Mouse (Mus musculus) neural tube, embryonic 15.5 days (tissue): Measurements from ENCODE around the gene Adgrl3. TPM values are rescaled to one million over a fixed set of nuclear protein-coding genes. Genes with fewer than 3 reads are reported as not detected.

Experiments
- ATAC-seq: fragments of 200-750 bp; cut with Nextera tagmentation; 2 replicates; pipeline ENCODE4 v1.8.0; 2017; ENCODE audit warnings: mild to moderate bottlenecking, moderate TSS enrichment, moderate library complexity; ENCODE audit not compliant: low FRiP score
- H3K27ac ChIP-seq: fragments of 300-500 bp; sonication (generic); replicated peaks from 2 replicates; pipeline ENCODE4 v1.5.1; 2015; ENCODE audit warnings: mild to moderate bottlenecking, inconsistent platforms
- H3K27me3 ChIP-seq: fragments of 300-500 bp; sonication (generic); replicated peaks from 2 replicates; pipeline ENCODE4 v1.6.1; 2015; ENCODE audit warnings: inconsistent platforms
- H3K36me3 ChIP-seq: fragments of 300-500 bp; sonication (generic); 2 replicates; pipeline ENCODE4 v1.6.1; 2015; ENCODE audit warnings: inconsistent platforms
- H3K4me1 ChIP-seq: fragments of 300-500 bp; sonication (generic); 2 replicates; pipeline ENCODE4 v1.6.1; 2015; ENCODE audit warnings: inconsistent platforms
- H3K4me2 ChIP-seq: fragments of 300-500 bp; sonication (generic); 2 replicates; pipeline ENCODE4 v1.6.1; 2015; ENCODE audit warnings: inconsistent platforms, mild to moderate bottlenecking, moderate library complexity
- H3K4me3 ChIP-seq: fragments of 300-500 bp; sonication (generic); replicated peaks from 2 replicates; pipeline ENCODE4 v1.5.1; 2015; ENCODE audit warnings: mild to moderate bottlenecking, inconsistent platforms
- H3K9ac ChIP-seq: fragments of 300-500 bp; sonication (generic); replicated peaks from 2 replicates; pipeline ENCODE4 v1.6.1; 2015; ENCODE audit warnings: mild to moderate bottlenecking, inconsistent platforms
- H3K9me3 ChIP-seq: fragments of 300-500 bp; sonication (generic); replicated peaks from 2 replicates; pipeline ENCODE4 v1.6.1; 2016; ENCODE audit warnings: inconsistent platforms
- WGBS: fragments of 180-500 bp; shearing (Covaris S2); methylation state at CpG from one replicate; pipeline ENCODE4 v1.1.7; 2015; ENCODE audit warnings: mixed read lengths; 5-methylcytosine and 5-hydroxymethylcytosine counted together
- polyA plus RNA-seq: library from polyadenylated mRNA; unstranded; fragments of >200 nt; fragmentation: Nextera tagmentation; extraction: Ambion mirVana; gene quantifications from 2 replicates; pipeline ENCODE4 v1.2.1, GENCODE M21; 2015

The Adgrl3 gene
- polyA plus RNA-seq, 1 experiment from 2014 or later: 65.4 TPM

- Histone ChIP-seq H3K9me3 (no peaks in the 10 kb centered on the region), H3K27ac (no peak overlapping the region), H3K4me2 (no peak overlapping the region), H3K4me3 (no peak overlapping the region), H3K4me1 (no peaks in the 10 kb centered on the region), H3K36me3 (no peaks in the 10 kb centered on the region), H3K9ac (no peak overlapping the region), H3K27me3 (no peaks in the 10 kb centered on the region)
- WGBS: 76% methylated on average over 3 of the region's 3 CpGs
- no peak for ATAC-seq
Observed at GRCm38 (mm10) chr5:81584945-81585344, 565.0 kb downstream of the Adgrl3 start.

GRCm38 (mm10) chr5:81590005-81590694, 570.2 kb downstream of the Adgrl3 start:
- Histone ChIP-seq H3K27me3 (no peaks in the 10 kb centered on the region), H3K27ac (no peak overlapping the region), H3K4me2 (no peak overlapping the region), H3K36me3 (no peaks in the 10 kb centered on the region), H3K9me3 (no peaks in the 10 kb centered on the region), H3K4me3 (no peak overlapping the region), H3K9ac (no peak overlapping the region), H3K4me1 (no peaks in the 10 kb centered on the region)
- WGBS: 83% methylated on average over 14 of the region's 14 CpGs
- ATAC-seq: no peak

GRCm38 (mm10) chr5:81591481-81591880, 571.5 kb downstream of the Adgrl3 start:
- ATAC-seq: no peak
- Histone ChIP-seq H3K4me2 (no peak overlapping the region), H3K4me1 (no peaks in the 10 kb centered on the region), H3K9ac (no peak overlapping the region), H3K27me3 (no peaks in the 10 kb centered on the region), H3K4me3 (no peak overlapping the region), H3K9me3 (no peaks in the 10 kb centered on the region), H3K36me3 (no peaks in the 10 kb centered on the region), H3K27ac (no peak overlapping the region)
- 56% methylated on average over 3 of the region's 3 CpGs for WGBS

- Histone ChIP-seq H3K27me3 (no peaks in the 10 kb centered on the region), H3K4me2 (no peak overlapping the region), H3K4me1 (peaks cover 5% of the 10 kb centered on the region; the same call in 1 of the 2 replicates), H3K9me3 (no peaks in the 10 kb centered on the region), H3K4me3 (no peak overlapping the region), H3K27ac (no peak overlapping the region), H3K36me3 (no peaks in the 10 kb centered on the region), H3K9ac (no peak overlapping the region)
- WGBS: 63% methylated on average over 1 of the region's 1 CpGs
- ATAC-seq: no peak
Observed at GRCm38 (mm10) chr5:81593396-81593995, 573.6 kb downstream of the Adgrl3 start.

- no peaks in the 10 kb centered on the region for H3K27me3 ChIP-seq
- H3K4me3 ChIP-seq: no peak overlapping the region
- no peak overlapping the region for H3K27ac ChIP-seq
- H3K4me2 ChIP-seq: no peak overlapping the region
- no peak for ATAC-seq
- no peaks in the 10 kb centered on the region for H3K9me3 ChIP-seq
- H3K9ac ChIP-seq: no peak overlapping the region
- WGBS: 31% methylated on average over 6 of the region's 6 CpGs
- H3K4me1 ChIP-seq: peaks cover 5% of the 10 kb centered on the region; the same call in 1 of the 2 replicates
- no peaks in the 10 kb centered on the region for H3K36me3 ChIP-seq
Observed at GRCm38 (mm10) chr5:81598041-81598440, 578.1 kb downstream of the Adgrl3 start.

GRCm38 (mm10) chr5:81602889-81603288, 583.0 kb downstream of the Adgrl3 start:
- H3K9ac ChIP-seq: no peak overlapping the region
- H3K4me3 ChIP-seq: no peak overlapping the region
- no peaks in the 10 kb centered on the region for H3K9me3 ChIP-seq
- no peak overlapping the region for H3K27ac ChIP-seq
- H3K4me2 ChIP-seq: no peak overlapping the region
- no peak for ATAC-seq
- no peaks in the 10 kb centered on the region for H3K27me3 ChIP-seq
- H3K36me3 ChIP-seq: no peaks in the 10 kb centered on the region
- H3K4me1 ChIP-seq: peaks cover 2% of the 10 kb centered on the region; the same call in 1 of the 2 replicates
- WGBS: 83% methylated on average over 4 of the region's 4 CpGs

GRCm38 (mm10) chr5:81605646-81606045, 585.7 kb downstream of the Adgrl3 start:
- Histone ChIP-seq H3K36me3 (no peaks in the 10 kb centered on the region), H3K9me3 (no peaks in the 10 kb centered on the region), H3K27me3 (no peaks in the 10 kb centered on the region), H3K4me1 (0 out of 2 replicates have a peak, but pooled peaks cover 6% of the 10 kb centered on the region), H3K27ac (no peak overlapping the region), H3K4me2 (no peak overlapping the region), H3K9ac (no peak overlapping the region), H3K4me3 (no peak overlapping the region)
- no peak for ATAC-seq
- WGBS: 86% methylated on average over 1 of the region's 1 CpGs

DNA sequence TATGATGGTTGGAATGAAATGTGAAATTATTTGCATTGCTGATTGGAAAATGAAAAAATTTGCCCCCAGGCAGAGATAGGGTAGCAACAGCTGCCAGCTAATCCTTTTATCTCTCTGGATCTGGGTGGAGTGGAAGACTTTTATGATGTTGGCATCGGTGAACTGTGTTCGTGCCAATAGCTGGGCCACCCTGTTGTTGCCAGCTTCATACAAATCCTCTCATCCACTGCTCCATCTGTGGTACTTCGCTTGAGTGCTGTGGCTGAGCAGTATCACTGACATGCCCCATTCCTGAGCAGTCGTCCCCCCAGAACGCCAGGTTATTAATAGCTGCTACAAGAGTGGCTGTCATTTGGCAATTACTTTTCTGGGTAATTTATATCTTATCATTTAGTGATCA, 590.3 kb downstream of the Adgrl3 start:
- H3K4me3 ChIP-seq: no peak overlapping the region
- H3K27me3 ChIP-seq: no peaks in the 10 kb centered on the region
- H3K27ac ChIP-seq: no peak overlapping the region
- peaks cover 9% of the 10 kb centered on the region; the same call in 1 of the 2 replicates for H3K4me1 ChIP-seq
- 51% methylated on average over 5 of the region's 5 CpGs for WGBS
- no peaks in the 10 kb centered on the region for H3K9me3 ChIP-seq
- ATAC-seq: peak; percentile 59; the same call in 1 of the 2 replicates
- H3K36me3 ChIP-seq: no peaks in the 10 kb centered on the region
- no peak overlapping the region for H3K4me2 ChIP-seq
- H3K9ac ChIP-seq: no peak overlapping the region

GRCm38 (mm10) chr5:81614674-81615073, 594.7 kb downstream of the Adgrl3 start:
- H3K9ac ChIP-seq: no peak overlapping the region
- H3K27me3 ChIP-seq: no peaks in the 10 kb centered on the region
- no peaks in the 10 kb centered on the region for H3K9me3 ChIP-seq
- no peak overlapping the region for H3K4me3 ChIP-seq
- no peaks in the 10 kb centered on the region; the same call in 1 of the 2 replicates for H3K36me3 ChIP-seq
- no peak overlapping the region for H3K27ac ChIP-seq
- no peak for ATAC-seq
- WGBS: 78% methylated on average over 4 of the region's 4 CpGs
- H3K4me1 ChIP-seq: peaks cover 9% of the 10 kb centered on the region; the same call in 1 of the 2 replicates
- H3K4me2 ChIP-seq: no peak overlapping the region

GRCm38 (mm10) chr5:81621106-81621505, 601.2 kb downstream of the Adgrl3 start:
- no peak for ATAC-seq
- 85% methylated on average over 5 of the region's 5 CpGs for WGBS

GRCm38 (mm10) chr5:81621715-81622114, 601.8 kb downstream of the Adgrl3 start:
- H3K4me2 ChIP-seq: no peak overlapping the region

More at GRCm38 (mm10) chr5:81621106-81621505, 601.2 kb downstream of the Adgrl3 start:
- Histone ChIP-seq H3K9me3 (no peaks in the 10 kb centered on the region), H3K4me3 (no peak overlapping the region), H3K4me1 (0 out of 2 replicates have a peak, but pooled peaks cover 4% of the 10 kb centered on the region), H3K27ac (no peak overlapping the region), H3K36me3 (no peaks in the 10 kb centered on the region; the same call in 1 of the 2 replicates), H3K27me3 (no peaks in the 10 kb centered on the region), H3K4me2 (no peak overlapping the region), H3K9ac (no peak overlapping the region)

DNA sequence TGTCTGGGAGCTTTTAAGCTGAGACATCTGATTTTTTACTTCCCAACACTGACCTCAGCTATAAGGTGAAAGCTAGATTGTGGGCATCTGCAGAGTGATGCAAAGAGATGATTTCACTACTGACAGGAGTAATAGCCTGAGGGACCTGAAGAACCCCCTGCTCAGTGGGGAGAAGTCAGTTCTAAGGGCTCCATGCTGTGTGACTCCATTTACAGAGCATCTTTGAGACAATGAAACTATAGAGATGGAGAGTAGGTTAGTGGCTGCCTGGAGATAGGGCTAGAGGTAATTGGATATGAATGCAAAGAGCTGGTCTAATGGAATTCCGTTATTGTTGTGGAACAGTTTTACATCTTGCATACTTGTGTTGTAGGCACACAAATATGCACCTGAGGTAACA, 603.9 kb downstream of the Adgrl3 start:
- ATAC-seq: no peak
- H3K36me3 ChIP-seq: no peaks in the 10 kb centered on the region
- no peak overlapping the region for H3K4me2 ChIP-seq
- H3K4me3 ChIP-seq: no peak overlapping the region
- 17% methylated on average over 1 of the region's 1 CpGs for WGBS
- 0 out of 2 replicates have a peak, but pooled peaks cover 4% of the 10 kb centered on the region for H3K4me1 ChIP-seq
- no peaks in the 10 kb centered on the region for H3K27me3 ChIP-seq
- no peak overlapping the region for H3K27ac ChIP-seq
- H3K9me3 ChIP-seq: no peaks in the 10 kb centered on the region
- H3K9ac ChIP-seq: no peak overlapping the region

More at GRCm38 (mm10) chr5:81621715-81622114, 601.8 kb downstream of the Adgrl3 start:
- no peaks in the 10 kb centered on the region for H3K9me3 ChIP-seq
- H3K9ac ChIP-seq: no peak overlapping the region
- H3K27me3 ChIP-seq: no peaks in the 10 kb centered on the region
- H3K4me3 ChIP-seq: no peak overlapping the region
- no peak overlapping the region for H3K27ac ChIP-seq
- ATAC-seq: no peak
- H3K36me3 ChIP-seq: no peaks in the 10 kb centered on the region; the same call in 1 of the 2 replicates
- 0 out of 2 replicates have a peak, but pooled peaks cover 4% of the 10 kb centered on the region for H3K4me1 ChIP-seq
- 62% methylated on average over 3 of the region's 3 CpGs for WGBS
